Mouse (Mus musculus) heart, adult 2 months (tissue): ENCODE measurements around the gene Gabarap.

Source experiments
- EP300 ChIP-seq: fragments of 200-500 bp; IDR thresholded peaks from 2 replicates; pipeline ENCODE4 v1.6.1; 2011; ENCODE audit warnings: low read depth, low read length, control low read depth; ENCODE audit not compliant: insufficient read depth
- POLR2A ChIP-seq: fragments of 200-500 bp; IDR thresholded peaks from 2 replicates; pipeline ENCODE4 v1.6.1; 2011; ENCODE audit warnings: mild to moderate bottlenecking, low read depth, low read length, control low read depth; ENCODE audit not compliant: insufficient read depth

DNA sequence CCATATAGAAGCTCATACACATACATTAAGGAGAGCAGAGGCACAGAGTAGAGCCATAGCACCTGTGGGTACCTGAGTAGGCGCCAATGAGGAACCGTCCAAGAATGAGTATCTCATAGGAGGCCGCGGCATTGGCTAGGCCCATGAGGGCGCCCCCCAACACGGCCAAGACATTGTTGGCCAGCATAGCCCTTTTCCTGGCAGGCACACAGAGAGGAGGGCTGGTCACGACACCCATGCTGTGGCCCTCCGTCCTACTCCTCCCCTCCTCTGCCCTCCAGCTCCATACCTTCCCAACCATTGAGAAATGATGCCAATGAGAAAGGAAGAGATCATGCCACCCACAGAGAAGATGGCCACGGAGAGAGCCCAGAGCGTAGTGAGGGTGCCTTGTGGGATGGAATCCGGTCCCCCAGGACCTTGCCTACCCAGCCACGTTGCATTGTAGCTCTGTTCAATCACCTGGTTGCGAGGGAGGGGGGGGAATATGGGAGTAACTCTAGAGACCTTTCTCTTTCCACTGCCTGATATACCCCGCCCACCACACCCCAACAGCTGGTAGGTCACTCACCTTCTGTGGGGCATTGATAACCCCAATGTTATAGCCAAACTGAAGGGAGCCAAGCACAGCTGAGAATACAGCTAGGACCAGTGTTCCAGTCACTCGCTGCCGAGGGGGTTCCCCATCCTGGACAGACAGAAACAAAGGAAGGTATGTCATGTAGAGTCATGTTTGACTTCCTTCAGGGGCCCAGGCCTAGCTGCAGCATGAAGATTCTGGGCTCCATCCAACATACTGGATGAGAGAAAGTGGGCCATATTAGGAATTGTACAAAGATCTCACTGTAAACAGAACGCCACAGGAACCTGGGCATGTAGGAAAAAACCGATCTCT is 44.7 kb upstream of the Gabarap start:
- TF ChIP-seq POLR2A (no peak), EP300 (no peak)
